Mouse (Mus musculus): ENCODE results near the gene Ptpn14.

DNA sequence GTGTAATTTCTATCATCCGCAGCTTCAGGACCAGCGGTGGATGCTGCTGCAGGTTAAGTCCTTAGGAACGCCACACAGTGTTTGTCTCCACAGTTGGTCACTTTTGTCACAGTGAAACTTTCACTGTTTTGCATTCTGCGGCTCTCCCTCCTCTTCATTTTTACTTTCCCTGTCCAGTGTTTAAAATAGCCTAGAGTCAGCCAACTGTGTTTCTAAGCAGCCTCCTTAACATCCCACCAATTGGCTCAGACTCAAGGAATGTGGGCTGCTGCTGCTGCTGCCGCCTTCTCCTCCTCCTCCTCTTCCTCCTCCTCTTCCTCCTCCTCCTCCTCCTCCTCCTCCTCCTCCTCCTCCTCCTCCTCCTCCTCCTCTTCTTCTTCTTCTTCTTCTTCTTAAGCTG, 22.2 kb downstream of the Ptpn14 start:
- TF ChIP-seq POLR2A (IDR thresholded peaks at IDR 0.05; ENCODE audit: insufficient read depth, low read depth, low read length) (no peak), CTCF (IDR thresholded peaks at IDR 0.05) (no peak)
